Mouse (Mus musculus) liver, postnatal 0 days (tissue): ENCODE measurements around the gene Shh.

Experiments used
- CTCF ChIP-seq: sonication (generic); IDR thresholded peaks from 2 replicates; pipeline ENCODE4 v1.5.1; 2016; ENCODE audit warnings: antibody characterized with exemption, low read depth
- EP300 ChIP-seq: IDR thresholded peaks from 2 replicates; pipeline ENCODE4 v1.6.1; 2016; ENCODE audit warnings: antibody characterized with exemption, low read depth, mild to moderate bottlenecking

DNA sequence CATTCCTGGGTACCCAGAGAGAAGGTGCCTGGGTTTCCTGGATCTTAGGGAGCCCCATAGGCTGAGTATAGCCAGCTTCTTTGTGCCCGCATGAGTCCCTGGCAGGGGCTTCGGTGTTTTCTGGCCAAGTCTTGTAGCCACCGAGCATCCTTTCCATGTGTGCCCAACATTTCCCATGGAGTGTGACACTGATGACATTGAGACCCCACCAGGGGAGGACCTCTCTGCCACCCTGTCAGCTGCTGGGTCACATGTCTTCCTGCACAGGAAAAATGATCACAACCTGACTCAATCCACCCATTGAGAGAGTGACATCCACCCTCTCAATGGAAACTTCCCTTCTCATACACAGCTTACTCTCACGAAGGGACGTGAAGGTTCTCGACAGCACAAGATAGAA is 12.5 kb downstream of the Shh start:
- TF ChIP-seq CTCF = no peak
- no peak for TF ChIP-seq EP300
